Mouse (Mus musculus) ES-E14 (cell line): ENCODE measurements around the gene Ppfia1. TPM values are rescaled to one million over a fixed set of nuclear protein-coding genes. Genes with fewer than 3 reads are reported as not detected.

ENCODE experiments used
- DNase-seq: peaks from one replicate; pipeline ENCODE4 v3.0.0-alpha.2; 2013; ENCODE audit warnings: low read depth, low spot score
- H3K27ac ChIP-seq: 2 replicates; pipeline ENCODE4 v1.5.1; 2012; ENCODE audit warnings: low read depth, mild to moderate bottlenecking, low read length, moderate library complexity, mixed read lengths; ENCODE audit not compliant: poor library complexity, insufficient read depth, severe bottlenecking
- H3K36me3 ChIP-seq: 2 replicates; pipeline ENCODE4 v1.6.1; 2012; ENCODE audit warnings: mild to moderate bottlenecking, low read length, moderate library complexity, mixed read lengths; ENCODE audit not compliant: control insufficient read depth, poor library complexity, insufficient read depth, severe bottlenecking
- H3K4me1 ChIP-seq, 2 experiments: fragments of 150-350 bp in 1 of 2; sonication (generic) in 1 of 2; 2 replicates each; pipeline ENCODE4 v1.6.1; 2012; ENCODE audit warnings: low read length in 2 of 2, mild to moderate bottlenecking in 1 of 2, mixed read lengths in 1 of 2; ENCODE audit not compliant: control insufficient read depth in 2 of 2, insufficient read depth in 2 of 2, poor library complexity in 1 of 2
- H3K4me3 ChIP-seq, 2 experiments: fragments of 150-350 bp in 1 of 2; sonication (generic) in 1 of 2; 2 replicates each; pipeline ENCODE4 v1.5.1; 2012; ENCODE audit warnings: low read length in 2 of 2, low read depth in 1 of 2, mild to moderate bottlenecking in 1 of 2, mixed read lengths in 1 of 2; ENCODE audit not compliant: insufficient read depth in 1 of 2, poor library complexity in 1 of 2, severe bottlenecking in 1 of 2
- H3K9ac ChIP-seq: 2 replicates; pipeline ENCODE4 v1.6.1; 2012; ENCODE audit warnings: low read depth, mild to moderate bottlenecking, low read length, mixed read lengths; ENCODE audit not compliant: poor library complexity, insufficient read depth, severe bottlenecking
- H3K9me3 ChIP-seq: fragments of 150-350 bp; sonication (generic); 2 replicates; pipeline ENCODE4 v1.6.1; 2012; ENCODE audit warnings: low read depth, mild to moderate bottlenecking, low read length; ENCODE audit not compliant: control insufficient read depth, insufficient read depth
- CHD2 ChIP-seq: IDR thresholded peaks from 2 replicates; pipeline ENCODE4 v1.6.1; 2014; ENCODE audit warnings: mild to moderate bottlenecking, low read depth, low read length, inconsistent platforms
- HCFC1 ChIP-seq: IDR thresholded peaks from 2 replicates; pipeline ENCODE4 v1.6.1; 2012; ENCODE audit warnings: low read length, inconsistent platforms, borderline replicate concordance; ENCODE audit not compliant: insufficient read depth
- MAFK ChIP-seq: IDR thresholded peaks from 2 replicates; pipeline ENCODE4 v1.6.1; 2014; ENCODE audit warnings: mild to moderate bottlenecking, low read depth, low read length, inconsistent platforms; ENCODE audit not compliant: insufficient read depth
- ZC3H11A ChIP-seq: IDR thresholded peaks from 2 replicates; pipeline ENCODE4 v1.6.1; 2012; ENCODE audit warnings: low read depth, mild to moderate bottlenecking, inconsistent platforms, low read length, borderline replicate concordance
- ZNF384 ChIP-seq: IDR thresholded peaks from 2 replicates; pipeline ENCODE4 v1.6.1; 2012; ENCODE audit warnings: low read depth, low read length, inconsistent platforms
- in situ Hi-C, 2 experiments: fragments of 600-800 bp; cut with MboI; formaldehyde crosslinking; loops; one replicate each; pipeline ENCODE4 v1.15.1; 2025; ENCODE audit warnings: low sequenced_read_pairs in 2 of 2, inconsistent platforms in 1 of 2; ENCODE audit not compliant: unreplicated experiment in 2 of 2
- total RNA-seq: library from RNA; depleted of rRNA; stranded (reverse); fragments of 300-350 nt; gene quantifications from 2 replicates; pipeline ENCODE4 v1.2.3, GENCODE M21; 2012

Gene Ppfia1
- total RNA-seq, 1 experiment = 55.1 TPM

- Histone ChIP-seq H3K4me1 (0 out of 4 replicates have a peak, but pooled peaks cover 0 to 5% of the 10 kb centered on the region in 2 experiments), H3K4me3 (no peak overlapping the region), H3K9ac (no peak overlapping the region), H3K9me3 (no peaks in the 10 kb centered on the region), H3K27ac (no peak overlapping the region), H3K36me3 (peaks cover 51% of the 10 kb centered on the region)
- in situ Hi-C loops = no loop called here
- TF ChIP-seq CHD2 = no peak
- TF ChIP-seq ZNF384 = no peak
- no peak for TF ChIP-seq HCFC1
- TF ChIP-seq ZC3H11A = no peak
- TF ChIP-seq MAFK = no peak
- DNase-seq = no peak
Measured at GRCm38 (mm10) chr7:144448186-144448585, 105.3 kb downstream of the Ppfia1 start.

GRCm38 (mm10) chr7:144447146-144447545, 106.4 kb downstream of the Ppfia1 start:
- no peak for TF ChIP-seq ZNF384
- no peak for TF ChIP-seq CHD2
- no peak for TF ChIP-seq MAFK
- TF ChIP-seq HCFC1 = no peak
- TF ChIP-seq ZC3H11A = no peak
- H3K27ac ChIP-seq = no peak overlapping the region
- no peaks in the 10 kb centered on the region for H3K9me3 ChIP-seq
- in situ Hi-C loops = no loop called here
- peaks cover 46% of the 10 kb centered on the region for H3K36me3 ChIP-seq
- no peak overlapping the region for H3K9ac ChIP-seq
- no peak for DNase-seq
- H3K4me1 ChIP-seq = 0 out of 4 replicates have a peak, but pooled peaks cover 0 to 2% of the 10 kb centered on the region in 2 experiments
- no peak overlapping the region for H3K4me3 ChIP-seq

- H3K4me3 ChIP-seq = no peak overlapping the region
- H3K36me3 ChIP-seq = peaks cover 55% of the 10 kb centered on the region
- in situ Hi-C loops = no loop called here
- no peaks in the 10 kb centered on the region for H3K4me1 ChIP-seq
- no peak for DNase-seq
- TF ChIP-seq ZC3H11A (no peak), ZNF384 (no peak), HCFC1 (no peak), MAFK (no peak), CHD2 (no peak)
- no peaks in the 10 kb centered on the region for H3K9me3 ChIP-seq
- no peak overlapping the region for H3K9ac ChIP-seq
- H3K27ac ChIP-seq = no peak overlapping the region
Measured at GRCm38 (mm10) chr7:144444788-144445187, 108.7 kb downstream of the Ppfia1 start.

GRCm38 (mm10) chr7:144441976-144442375, 111.6 kb downstream of the Ppfia1 start:
- H3K4me3 ChIP-seq = no peak overlapping the region
- DNase-seq = no peak
- peaks cover 67% of the 10 kb centered on the region for H3K36me3 ChIP-seq
- no peaks in the 10 kb centered on the region for H3K4me1 ChIP-seq
- no peak overlapping the region for H3K9ac ChIP-seq
- in situ Hi-C loops = no loop called here
- no peak overlapping the region for H3K27ac ChIP-seq
- TF ChIP-seq ZNF384 (no peak), ZC3H11A (no peak), MAFK (no peak), HCFC1 (no peak), CHD2 (no peak)
- H3K9me3 ChIP-seq = no peaks in the 10 kb centered on the region

GRCm38 (mm10) chr7:144441466-144441865, 112.1 kb downstream of the Ppfia1 start:
- Histone ChIP-seq H3K4me1 (no peaks in the 10 kb centered on the region), H3K9ac (no peak overlapping the region), H3K9me3 (no peaks in the 10 kb centered on the region), H3K36me3 (peaks cover 68% of the 10 kb centered on the region), H3K4me3 (no peak overlapping the region), H3K27ac (no peak overlapping the region)
- TF ChIP-seq HCFC1 = no peak
- no peak for TF ChIP-seq CHD2
- TF ChIP-seq ZC3H11A = no peak
- no peak for TF ChIP-seq ZNF384
- TF ChIP-seq MAFK = no peak
- DNase-seq = no peak
- in situ Hi-C loops = no loop called here
